Mouse (Mus musculus) embryonic fibroblast, embryonic 13.5 days (primary cell): ENCODE results near the gene Nexn.

ENCODE experiments used
- CTCF ChIP-seq: IDR thresholded peaks from 2 replicates; pipeline ENCODE4 v1.5.1; 2011; ENCODE audit warnings: mild to moderate bottlenecking, control low read depth, low read length, moderate library complexity, borderline replicate concordance; ENCODE audit not compliant: insufficient read depth
- POLR2A ChIP-seq: IDR thresholded peaks from 2 replicates; pipeline ENCODE4 v1.6.1; 2011; ENCODE audit warnings: low read depth, mild to moderate bottlenecking, control low read depth, low read length, moderate library complexity

- TF ChIP-seq CTCF: no peak
- TF ChIP-seq POLR2A: no peak
Observed at GRCm38 (mm10) chr3:152235238-152235637, 30.9 kb downstream of the Nexn start.
